Mouse (Mus musculus) intestine, postnatal 0 days (tissue): ENCODE results near the gene Hnrnpc. TPM values are rescaled to one million over a fixed set of nuclear protein-coding genes. Genes with fewer than 3 reads are reported as not detected.
"Not testable (repeated sequence)": the region's sequence is repeated elsewhere in the genome, so short reads cannot be mapped to it uniquely, and the experiment has no call there.

Source experiments
- ATAC-seq: fragments of 200-750 bp; cut with Nextera tagmentation; 2 replicates; pipeline ENCODE4 v1.8.0; 2017; ENCODE audit warnings: mild to moderate bottlenecking, moderate TSS enrichment, moderate library complexity
- H3K27ac ChIP-seq: fragments of 300-500 bp; sonication (generic); 2 replicates; pipeline ENCODE4 v1.5.1; 2014; ENCODE audit warnings: mild to moderate bottlenecking, low read depth, low read length, moderate library complexity
- H3K27me3 ChIP-seq: fragments of 300-500 bp; sonication (generic); replicated peaks from 2 replicates; pipeline ENCODE4 v1.6.1; 2014; ENCODE audit warnings: low read length, mixed read lengths; ENCODE audit not compliant: control insufficient read depth, insufficient read depth
- H3K36me3 ChIP-seq: fragments of 300-500 bp; sonication (generic); 2 replicates; pipeline ENCODE4 v1.6.1; 2014; ENCODE audit warnings: mild to moderate bottlenecking, moderate library complexity; ENCODE audit not compliant: control insufficient read depth, insufficient read depth
- H3K4me1 ChIP-seq: fragments of 300-500 bp; sonication (generic); replicated peaks from 2 replicates; pipeline ENCODE4 v1.6.1; 2014; ENCODE audit warnings: antibody characterized with exemption, low read length, mixed read lengths; ENCODE audit not compliant: control insufficient read depth, insufficient read depth
- H3K4me2 ChIP-seq: fragments of 300-500 bp; sonication (generic); replicated peaks from 2 replicates; pipeline ENCODE4 v1.6.1; 2014; ENCODE audit warnings: low read depth, mild to moderate bottlenecking, moderate library complexity
- H3K4me3 ChIP-seq: fragments of 300-500 bp; sonication (generic); 2 replicates; pipeline ENCODE4 v1.5.1; 2014; ENCODE audit warnings: low read depth, low read length
- H3K9ac ChIP-seq: fragments of 300-500 bp; sonication (generic); 2 replicates; pipeline ENCODE4 v1.6.1; 2014; ENCODE audit warnings: mild to moderate bottlenecking, low read depth, low read length
- H3K9me3 ChIP-seq: fragments of 300-500 bp; sonication (generic); 2 replicates; pipeline ENCODE4 v1.6.1; 2016; ENCODE audit warnings: mixed run types; ENCODE audit not compliant: control insufficient read depth
- CTCF ChIP-seq: sonication (generic); IDR thresholded peaks from 2 replicates; pipeline ENCODE4 v1.5.1; 2016; ENCODE audit warnings: low read depth, mild to moderate bottlenecking, control low read depth, antibody characterized with exemption, moderate library complexity
- WGBS: fragments of 180-500 bp; shearing (Covaris S2); extraction: QIAGEN DNeasy Blood & Tissue Kit; methylation state at CpG from one replicate; pipeline ENCODE4 v1.1.7; 2014; 5-methylcytosine and 5-hydroxymethylcytosine counted together
- polyA plus RNA-seq: library from polyadenylated mRNA; unstranded; fragments of >200 nt; fragmentation: Nextera tagmentation; extraction: Ambion mirVana; gene quantifications from 2 replicates; pipeline ENCODE4 v1.2.1, GENCODE M21; 2015

The Hnrnpc gene
- polyA plus RNA-seq, 1 experiment from 2014 or later: 153 TPM

DNA sequence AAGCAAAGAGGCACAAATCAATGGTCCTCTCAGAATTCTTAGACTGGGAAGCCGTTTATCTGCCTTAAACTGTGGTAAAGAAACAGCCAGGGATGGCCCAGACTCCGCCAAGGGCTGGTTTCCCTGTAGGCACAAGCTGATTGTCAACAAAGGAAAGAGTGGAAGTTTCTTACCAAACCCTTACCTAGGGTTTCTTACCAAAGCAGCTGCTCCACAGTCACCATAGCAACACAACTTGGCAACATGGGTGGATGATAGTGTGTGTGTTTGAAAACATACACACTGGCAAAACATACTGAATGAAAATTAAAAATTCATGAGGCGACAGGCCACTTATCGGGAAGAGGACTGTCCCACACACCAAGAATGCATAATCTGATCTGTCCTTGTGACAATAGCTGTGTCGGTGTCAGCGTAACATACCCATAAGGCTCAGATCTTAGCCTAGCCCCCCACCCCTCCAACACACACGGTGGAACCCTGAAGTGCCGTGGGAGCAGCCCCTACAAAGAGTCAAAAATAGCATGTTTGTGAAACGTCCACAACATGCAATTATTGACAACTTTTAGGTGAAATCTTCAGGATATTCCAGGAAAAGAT, 57.8 kb downstream of the Hnrnpc start:
- no peak overlapping the region for H3K4me2 ChIP-seq
- H3K4me1 ChIP-seq: no peaks in the 10 kb centered on the region
- no peaks in the 10 kb centered on the region for H3K36me3 ChIP-seq
- 80% methylated on average over 9 of the region's 9 CpGs for WGBS
- no peaks in the 10 kb centered on the region for H3K9me3 ChIP-seq
- ATAC-seq: no peak
- no peak overlapping the region for H3K9ac ChIP-seq
- no peak overlapping the region for H3K4me3 ChIP-seq
- no peaks in the 10 kb centered on the region for H3K27me3 ChIP-seq
- TF ChIP-seq CTCF: no peak
- no peak overlapping the region for H3K27ac ChIP-seq

DNA sequence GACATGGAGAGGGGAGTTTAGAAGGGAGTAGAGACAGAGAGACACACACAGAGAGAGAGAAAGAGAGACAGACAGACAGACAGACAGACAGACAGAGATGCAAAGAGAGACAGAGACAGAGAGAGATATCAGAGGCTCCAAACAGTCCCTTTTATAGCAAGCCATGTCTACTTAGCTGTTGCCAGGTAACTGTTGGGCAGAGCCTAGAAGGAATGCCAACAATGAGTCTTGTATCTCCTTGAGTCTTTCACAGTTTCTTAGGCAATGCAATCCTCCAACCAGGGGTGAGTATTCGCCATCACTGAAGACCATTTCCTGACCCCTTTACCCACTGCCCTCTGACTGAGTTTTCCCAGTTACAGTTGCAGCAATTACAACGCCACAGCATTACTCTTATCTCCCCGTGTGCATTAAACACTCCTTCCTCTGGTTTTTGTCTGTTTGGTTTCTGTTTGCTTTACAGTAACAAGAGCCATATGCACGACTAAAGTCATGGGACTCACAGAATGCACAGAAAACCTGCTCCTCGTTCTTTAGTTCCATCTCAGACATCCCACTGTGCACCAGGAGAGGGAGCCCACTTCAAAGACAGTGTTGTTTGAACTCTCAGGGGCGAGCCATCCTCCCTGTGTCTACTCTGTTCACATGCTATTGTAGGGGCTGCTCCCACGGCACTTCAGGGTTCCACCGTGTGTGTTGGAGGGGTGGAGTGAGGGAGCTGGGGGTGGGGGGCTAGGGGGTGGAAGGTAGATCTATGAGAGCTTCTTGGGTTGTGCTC, 58.7 kb downstream of the Hnrnpc start:
- WGBS: 3% methylated on average over 8 of the region's 8 CpGs
- H3K36me3 ChIP-seq: no peaks in the 10 kb centered on the region
- H3K4me3 ChIP-seq: no peak overlapping the region
- no peak overlapping the region for H3K27ac ChIP-seq
- no peak overlapping the region for H3K9ac ChIP-seq
- TF ChIP-seq CTCF: peak; percentile 77
- ATAC-seq: peak; percentile 61
- H3K9me3 ChIP-seq: no peaks in the 10 kb centered on the region
- H3K27me3 ChIP-seq: no peaks in the 10 kb centered on the region
- no peak overlapping the region; the same call in 1 of the 2 replicates for H3K4me2 ChIP-seq
- no peaks in the 10 kb centered on the region for H3K4me1 ChIP-seq

DNA sequence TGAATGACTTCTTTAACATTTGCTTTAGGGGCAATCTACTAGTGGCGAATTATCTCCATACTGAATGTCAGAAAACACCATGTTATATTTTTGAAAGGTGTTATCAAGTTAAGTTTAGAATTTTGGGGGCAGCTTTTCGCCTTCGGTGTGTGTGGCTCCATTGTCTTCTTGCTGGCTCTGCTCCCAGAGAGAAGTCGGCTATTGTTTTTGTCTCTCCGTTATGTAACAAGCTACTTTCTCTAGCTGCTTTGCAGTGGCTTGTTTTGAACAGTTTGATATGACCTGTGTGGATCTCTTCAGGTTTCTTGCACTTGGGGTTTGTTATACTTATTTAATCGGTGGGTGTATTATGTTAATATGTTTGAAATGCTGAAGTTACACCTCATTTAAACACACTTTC, 60.4 kb downstream of the Hnrnpc start:
- no peak for TF ChIP-seq CTCF
- Histone ChIP-seq H3K36me3 (no peaks in the 10 kb centered on the region), H3K9me3 (no peaks in the 10 kb centered on the region), H3K27me3 (no peaks in the 10 kb centered on the region), H3K4me2 (no peak overlapping the region), H3K4me1 (0 out of 2 replicates have a peak, but pooled peaks cover 3% of the 10 kb centered on the region), H3K4me3 (no peak overlapping the region), H3K27ac (no peak overlapping the region), H3K9ac (no peak overlapping the region)
- no peak for ATAC-seq
- 77% methylated on average over 6 of the region's 6 CpGs for WGBS

DNA sequence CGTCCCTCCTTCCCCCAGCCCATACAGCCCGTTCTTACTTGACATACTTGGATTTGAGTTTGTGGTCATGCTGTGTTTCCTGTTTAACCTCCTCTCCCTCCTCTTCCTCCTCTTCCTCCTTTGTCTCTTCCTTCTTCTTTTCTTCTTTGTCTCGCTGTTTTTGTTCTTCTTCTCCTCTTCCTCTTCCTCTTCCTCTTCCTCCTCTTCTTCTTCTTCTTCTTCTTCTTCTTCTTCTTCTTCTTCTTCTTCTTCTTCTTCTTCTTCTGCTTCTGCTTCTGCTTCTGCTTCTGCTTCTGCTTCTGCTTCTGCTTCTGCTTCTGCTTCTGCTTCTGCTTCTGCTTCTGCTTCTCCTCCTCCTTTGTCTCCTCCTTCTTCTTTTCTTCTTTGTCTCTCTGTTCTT, 61.5 kb downstream of the Hnrnpc start, which contains the start of gene Olfr221:
Gene Olfr221, minus strand, starts transcription at position 101 of the 400 bp plus-strand sequence.
- H3K4me3 ChIP-seq, H3K27me3 ChIP-seq, H3K9ac ChIP-seq, H3K4me1 ChIP-seq, H3K9me3 ChIP-seq, ATAC-seq, H3K4me2 ChIP-seq, H3K36me3 ChIP-seq, H3K27ac ChIP-seq: not testable (repeated sequence)
- 64% methylated on average over 3 of the region's 3 CpGs for WGBS

DNA sequence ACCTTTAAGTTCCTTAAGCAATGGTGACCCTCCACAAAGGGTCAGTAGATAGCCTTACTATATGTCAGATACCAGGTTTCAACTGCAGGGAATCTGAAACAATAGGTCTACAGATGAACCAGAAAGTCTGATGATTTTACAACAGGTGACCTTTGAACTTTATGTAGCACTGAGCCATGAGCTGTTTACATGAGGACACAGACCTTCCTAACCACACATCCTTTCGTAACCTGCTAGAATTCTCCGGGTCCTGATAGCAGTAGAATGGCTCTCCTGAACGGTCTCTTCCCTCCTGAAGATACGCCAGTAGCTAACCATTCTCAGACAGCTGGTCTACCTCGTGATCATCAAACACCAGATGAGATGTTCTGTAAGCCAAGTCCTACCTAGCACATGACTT, 64.5 kb downstream of the Hnrnpc start:
- TF ChIP-seq CTCF: no peak
- Histone ChIP-seq H3K27me3 (no peaks in the 10 kb centered on the region), H3K27ac (no peak overlapping the region), H3K4me1 (0 out of 2 replicates have a peak, but pooled peaks cover 3% of the 10 kb centered on the region), H3K4me2 (no peak overlapping the region), H3K4me3 (no peak overlapping the region), H3K9me3 (no peaks in the 10 kb centered on the region), H3K36me3 (no peaks in the 10 kb centered on the region), H3K9ac (no peak overlapping the region)
- WGBS: 35% methylated on average over 5 of the region's 5 CpGs
- ATAC-seq: peak; percentile 81

DNA sequence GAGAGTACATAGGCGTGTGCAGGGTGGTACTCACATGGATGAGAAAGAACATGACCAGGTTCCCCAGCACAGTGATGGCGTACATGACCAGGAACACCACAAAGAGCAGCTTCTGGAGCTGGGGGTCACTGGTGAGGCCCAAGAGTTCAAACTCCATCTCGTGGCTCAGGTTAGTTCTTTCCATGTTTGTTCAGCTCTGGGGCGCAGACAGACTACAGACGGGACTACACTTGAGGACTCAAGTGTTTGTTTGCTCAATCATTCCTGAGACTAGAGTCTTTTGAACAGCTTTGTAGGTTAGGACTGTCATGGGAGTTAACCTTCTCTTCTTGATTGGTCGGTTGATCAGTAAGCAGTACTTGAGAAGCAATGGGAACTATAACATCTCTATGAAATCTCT, 67.9 kb downstream of the Hnrnpc start:
- H3K36me3 ChIP-seq: no peaks in the 10 kb centered on the region
- 0 out of 2 replicates have a peak, but pooled peaks cover 3% of the 10 kb centered on the region for H3K4me1 ChIP-seq
- H3K27ac ChIP-seq: no peak overlapping the region
- no peak overlapping the region for H3K9ac ChIP-seq
- no peaks in the 10 kb centered on the region for H3K9me3 ChIP-seq
- H3K27me3 ChIP-seq: no peaks in the 10 kb centered on the region
- 75% methylated on average over 6 of the region's 6 CpGs for WGBS
- no peak for TF ChIP-seq CTCF
- H3K4me2 ChIP-seq: no peak overlapping the region
- no peak for ATAC-seq
- no peak overlapping the region for H3K4me3 ChIP-seq
